ENCODE assay signal across 8 mouse cellular contexts in the genomic region with DNA sequence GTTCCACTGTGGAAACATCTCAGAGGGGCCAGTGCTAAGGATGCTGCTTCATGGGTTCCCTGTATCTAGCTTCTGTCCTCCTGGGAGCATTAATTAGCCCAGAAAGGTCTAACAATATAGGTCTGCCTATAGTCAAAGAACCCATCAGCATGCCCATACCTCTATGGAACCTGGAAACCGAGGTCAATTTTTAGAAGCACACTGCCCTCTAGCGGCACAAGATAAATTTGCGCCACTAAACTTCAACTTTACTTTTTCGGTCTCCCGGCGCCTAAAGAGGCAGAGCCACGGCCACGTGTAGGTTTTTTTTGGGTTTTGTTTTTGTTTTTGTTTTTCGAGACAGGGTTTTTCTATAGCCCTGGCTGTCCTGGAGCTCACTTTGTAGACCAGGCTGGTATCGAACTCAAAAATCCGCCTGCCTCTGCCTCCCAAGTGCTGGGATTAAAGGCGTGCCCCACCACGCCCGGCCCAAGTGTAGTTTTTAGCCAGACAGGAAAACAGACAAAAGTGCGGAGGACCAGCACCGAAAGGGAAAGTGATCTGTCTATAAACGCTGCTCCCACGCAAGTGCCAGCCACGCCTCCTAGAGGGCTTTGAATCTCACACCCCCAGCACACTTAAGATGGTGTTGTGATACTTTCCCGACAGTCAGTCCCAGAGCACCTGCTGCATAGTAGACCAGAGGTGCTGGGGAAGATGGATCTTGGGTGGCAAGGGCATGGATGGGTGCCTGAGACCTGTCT. TPM values are rescaled to one million over a fixed set of nuclear protein-coding genes. Genes with fewer than 3 reads are reported as not detected.
DNase-seq lines count a peak whose midpoint lies in the region; ATAC-seq and TF ChIP-seq lines count a peak whose summit lies in the region.

No protein-coding gene starts in this region.

- H3K9ac ChIP-seq in CH12.LX (ENCODE audit: insufficient read depth, low read depth), result no peak overlapping the region; the same call in 1 of the 2 replicates
- no peak overlapping the region; the same call in 1 of the 2 replicates for H3K9ac ChIP-seq in embryonic facial prominence, embryonic 15.5 days
- peak overlapping the region; percentile 60 for H3K9ac ChIP-seq in lung, embryonic 15.5 days

- dilution Hi-C loops in CH12.LX (cut with MboI; ENCODE audit: extremely low pct_ligation_motif_present, extremely low pct_unique_long_range_greater_than_20kb, low sequenced_read_pairs), result no loop called here

- no peaks in the 10 kb centered on the region for H3K36me3 ChIP-seq in CH12.LX (replicated peaks in 1 of 2; ENCODE audit: control insufficient read depth in 1 of 2, insufficient read depth in 1 of 2, low read length in 1 of 2)
- no peaks in the 10 kb centered on the region for H3K36me3 ChIP-seq in embryonic facial prominence, embryonic 15.5 days
- H3K36me3 ChIP-seq in lung, embryonic 15.5 days, result no peaks in the 10 kb centered on the region
- H3K36me3 ChIP-seq in thymus, adult 2 months (ENCODE audit: control insufficient read depth, insufficient read depth, low read length), result no peaks in the 10 kb centered on the region

- no peaks in the 10 kb centered on the region for H3K9me3 ChIP-seq in CH12.LX (replicated peaks; ENCODE audit: low read length)
- no peaks in the 10 kb centered on the region for H3K9me3 ChIP-seq in embryonic facial prominence, embryonic 15.5 days (replicated peaks)
- no peaks in the 10 kb centered on the region for H3K9me3 ChIP-seq in lung, embryonic 15.5 days

- peak overlapping the region; percentile 25 to 56 (median 43) for H3K4me3 ChIP-seq in CH12.LX (replicated peaks in 1 of 3; ENCODE audit: low read depth in 2 of 3, low read length in 2 of 3, poor library complexity in 1 of 3)
- peak overlapping the region; percentile 49 for H3K4me3 ChIP-seq in bone marrow, adult 2 months (replicated peaks; ENCODE audit: control insufficient read depth, low read depth, low read length)
- H3K4me3 ChIP-seq in embryonic facial prominence, embryonic 15.5 days (replicated peaks), result peak overlapping the region; percentile 47
- no peak overlapping the region for H3K4me3 ChIP-seq in layer of hippocampus, adult 2 months
- peak overlapping the region; percentile 53 for H3K4me3 ChIP-seq in lung, embryonic 15.5 days
- H3K4me3 ChIP-seq in thymus, adult 2 months (ENCODE audit: control insufficient read depth, insufficient read depth, low read length), result peak overlapping the region; percentile 61

- peak; percentile 62 to 86 for TF ChIP-seq CTCF in CH12.LX (conservative IDR thresholded peaks at IDR 0.05 in 1 of 2, IDR thresholded peaks at IDR 0.05 in 1 of 2; ENCODE audit: low read depth in 2 of 2, low read length in 2 of 2)
- TF ChIP-seq CTCF in bone marrow, adult 2 months (IDR thresholded peaks at IDR 0.05; ENCODE audit: control insufficient read depth, insufficient read depth, low read length), result peak; percentile 16; the same call in 1 of the 2 replicates
- TF ChIP-seq CTCF in layer of hippocampus, adult 2 months (conservative IDR thresholded peaks at IDR 0.05), result peak; percentile 83
- TF ChIP-seq CTCF in thymus, adult 2 months (IDR thresholded peaks at IDR 0.05; ENCODE audit: borderline replicate concordance, control insufficient read depth, extremely low read depth, insufficient read depth, low read length, poor library complexity), result no peak

- intact Hi-C loops in heart, postnatal 10 days (cut with DNase I), result loop anchor here (1.0 to 5.0 kb wide), 6 partner anchors 77 to 367 kb away; a partner anchor contains a TSS

- H3K79me2 ChIP-seq in CH12.LX (replicated peaks; ENCODE audit: control insufficient read depth, extremely low read depth, insufficient read depth, poor library complexity, severe bottlenecking), result no peaks in the 10 kb centered on the region

- peak; percentile 84 for TF ChIP-seq RAD21 in CH12.LX (IDR thresholded peaks at IDR 0.05; ENCODE audit: low read depth, low read length)

- no peak for ATAC-seq in embryonic facial prominence, embryonic 15.5 days (ENCODE audit: insufficient number of reproducible peaks, low FRiP score, low TSS enrichment, low read depth)
- peak; percentile 37; the same call in 1 of the 2 replicates for ATAC-seq in lung, embryonic 15.5 days (ENCODE audit: borderline replicate concordance, extremely low read depth, low FRiP score, low TSS enrichment)
- ATAC-seq in neutrophil, adult 5-6 weeks (ENCODE audit: extremely low read depth, insufficient number of reproducible peaks, low FRiP score, poor library complexity, severe bottlenecking), result peak; percentile 27; the same call in 1 of the 2 replicates

- peaks cover 19% of the 10 kb centered on the region for H3K27me3 ChIP-seq in CH12.LX (replicated peaks)
- peaks cover 30% of the 10 kb centered on the region for H3K27me3 ChIP-seq in embryonic facial prominence, embryonic 15.5 days
- peaks cover 19% of the 10 kb centered on the region for H3K27me3 ChIP-seq in lung, embryonic 15.5 days
- H3K27me3 ChIP-seq in thymus, adult 2 months (ENCODE audit: control insufficient read depth, insufficient read depth, low read length), result no peaks in the 10 kb centered on the region

- H3K4me1 ChIP-seq in CH12.LX (ENCODE audit: control insufficient read depth in 1 of 2, insufficient read depth in 2 of 2), result peaks cover 4 to 32% of the 10 kb centered on the region in 2 experiments; a peak in 3 of 4 replicates
- peaks cover 5% of the 10 kb centered on the region for H3K4me1 ChIP-seq in bone marrow, adult 2 months (ENCODE audit: control insufficient read depth, insufficient read depth, low read length)
- H3K4me1 ChIP-seq in embryonic facial prominence, embryonic 15.5 days, result peaks cover 8% of the 10 kb centered on the region
- peaks cover 11% of the 10 kb centered on the region for H3K4me1 ChIP-seq in lung, embryonic 15.5 days
- H3K4me1 ChIP-seq in thymus, adult 2 months (replicated peaks; ENCODE audit: control insufficient read depth, insufficient read depth, low read length), result peaks cover 16% of the 10 kb centered on the region

- no peak for TF ChIP-seq EP300 in CH12.LX (IDR thresholded peaks at IDR 0.05; ENCODE audit: low read length)

- TF ChIP-seq POLR2A in CH12.LX (IDR thresholded peaks at IDR 0.05; ENCODE audit: low read depth, low read length), result no peak
- TF ChIP-seq POLR2A in bone marrow, adult 2 months (IDR thresholded peaks at IDR 0.05; ENCODE audit: borderline replicate concordance, control insufficient read depth, low read depth, low read length), result no peak
- no peak for TF ChIP-seq POLR2A in thymus, adult 2 months (IDR thresholded peaks at IDR 0.05; ENCODE audit: control insufficient read depth, extremely low read depth, insufficient read depth, low read length, poor library complexity)

- 2% methylated on average over 20 of the region's 20 CpGs for WGBS in bone marrow, adult 2 months
- WGBS in embryonic facial prominence, embryonic 15.5 days, result 2% methylated on average over 20 of the region's 20 CpGs
- 2% methylated on average over 20 of the region's 20 CpGs for WGBS in lung, embryonic 15.5 days
- 2% methylated on average over 20 of the region's 20 CpGs for WGBS in thymus, adult 2 months

- H3K4me2 ChIP-seq in CH12.LX (ENCODE audit: insufficient read depth, low read depth, poor library complexity, severe bottlenecking), result peak overlapping the region; percentile 75
- H3K4me2 ChIP-seq in embryonic facial prominence, embryonic 15.5 days (replicated peaks), result peak overlapping the region; percentile 66
- H3K4me2 ChIP-seq in lung, embryonic 15.5 days, result peak overlapping the region; percentile 89

- peak; percentile 78 for DNase-seq in CH12.LX (ENCODE audit: extremely low read depth)
- peak; percentile 67 to 79 for DNase-seq in heart, postnatal 10 days
- DNase-seq in layer of hippocampus, adult 2 months (ENCODE audit: low spot score in 2 of 2), result peak; percentile 34 to 69
- DNase-seq in thymus, adult 2 months, result peak; percentile 65

- no peak overlapping the region for H3K27ac ChIP-seq in CH12.LX (ENCODE audit: insufficient read depth, low read depth)
- H3K27ac ChIP-seq in bone marrow, adult 2 months (ENCODE audit: control insufficient read depth, insufficient read depth, low read depth, low read length, poor library complexity), result no peak overlapping the region
- no peak overlapping the region for H3K27ac ChIP-seq in embryonic facial prominence, embryonic 15.5 days (replicated peaks)
- H3K27ac ChIP-seq in layer of hippocampus, adult 2 months, result no peak overlapping the region
- no peak overlapping the region for H3K27ac ChIP-seq in lung, embryonic 15.5 days
- H3K27ac ChIP-seq in thymus, adult 2 months (ENCODE audit: control insufficient read depth, insufficient read depth, low read length), result no peak overlapping the region

- in situ Hi-C loops in CH12.LX (cut with MboI; ENCODE audit: low pct_ligation_motif_present, low pct_unique_long_range_greater_than_20kb, low sequenced_read_pairs), result loop anchor here (5.0 kb wide), 2 partner anchors 132 to 302 kb away; no protein-coding TSS in a partner anchor

TF ChIP-seq in CH12.LX, 34 proteins besides CTCF, POLR2A, EP300 and RAD21 (continues in another document):
- TF ChIP-seq HCFC1 (IDR thresholded peaks at IDR 0.05; ENCODE audit: low read depth, low read length) (no peak), MYC (IDR thresholded peaks at IDR 0.05; ENCODE audit: low read depth, low read length) (peak; percentile 49; the same call in 1 of the 2 replicates)

RNA-seq across cellular contexts. Expression of a gene that starts 0.9 kb away (rescaled TPM):
- total RNA-seq in CH12.LX (2012; rRNA removed) (0.25 TPM in 2 replicates), CH12.LX (2014; rRNA removed) (0.35 TPM in 1 of 2 replicates, not detected in the other)
- 0.34 and 0.47 TPM in 2 replicates for polyA plus RNA-seq in CH12.LX (2012; ENCODE audit: insufficient read length, low read depth)
- polyA plus RNA-seq in bone marrow, adult 2 months (2011; ENCODE audit: insufficient read depth, insufficient read length, low replicate concordance, missing spikeins), result 0.90 TPM in 1 of 2 replicates, not detected in the other
- polyA plus RNA-seq in embryonic facial prominence, embryonic 15.5 days (2015; fragmentation: Nextera tagmentation; extraction: Ambion mirVana), result 0.56 and 1.8 TPM in 2 replicates
- total RNA-seq in heart, postnatal 10 days (2021), result not detected
- under 1 TPM; 0.32 to 0.64 TPM for total RNA-seq in layer of hippocampus, adult 2 months (2021)
- polyA plus RNA-seq in lung, embryonic 15.5 days (2015; fragmentation: Nextera tagmentation; extraction: Ambion mirVana), result 0.33 and 0.57 TPM in 2 replicates
- not detected in 2 replicates for total RNA-seq in neutrophil, adult 5-6 weeks (2017)
- 0.38 and 0.48 TPM in 2 replicates for polyA plus RNA-seq in thymus, adult 2 months (2012; rRNA removed)

RNA-seq across cellular contexts. Expression of a gene that starts 6.1 kb away (rescaled TPM):
- 10.9 and 12.0 TPM in 2 replicates for total RNA-seq in CH12.LX (2012; rRNA removed)
- total RNA-seq in CH12.LX (2014; rRNA removed), result 9.5 and 12.1 TPM in 2 replicates
- polyA plus RNA-seq in CH12.LX (2012; ENCODE audit: insufficient read length, low read depth), result 11.6 and 11.7 TPM in 2 replicates
- 7.4 and 18.1 TPM in 2 replicates for polyA plus RNA-seq in bone marrow, adult 2 months (2011; ENCODE audit: insufficient read depth, insufficient read length, low replicate concordance, missing spikeins)
- 11.5 and 12.5 TPM in 2 replicates for polyA plus RNA-seq in embryonic facial prominence, embryonic 15.5 days (2015; fragmentation: Nextera tagmentation; extraction: Ambion mirVana)
- 1 to 10 TPM; 6.0 to 7.7 TPM for total RNA-seq in heart, postnatal 10 days (2021)
- total RNA-seq in layer of hippocampus, adult 2 months (2021), result 10 to 100 TPM; 14.0 to 15.6 TPM
- 9.0 and 11.3 TPM in 2 replicates for polyA plus RNA-seq in lung, embryonic 15.5 days (2015; fragmentation: Nextera tagmentation; extraction: Ambion mirVana)
- total RNA-seq in neutrophil, adult 5-6 weeks (2017), result 37.6 and 42.9 TPM in 2 replicates
- 12.2 and 12.7 TPM in 2 replicates for polyA plus RNA-seq in thymus, adult 2 months (2012; rRNA removed)
